In the genomic region with DNA sequence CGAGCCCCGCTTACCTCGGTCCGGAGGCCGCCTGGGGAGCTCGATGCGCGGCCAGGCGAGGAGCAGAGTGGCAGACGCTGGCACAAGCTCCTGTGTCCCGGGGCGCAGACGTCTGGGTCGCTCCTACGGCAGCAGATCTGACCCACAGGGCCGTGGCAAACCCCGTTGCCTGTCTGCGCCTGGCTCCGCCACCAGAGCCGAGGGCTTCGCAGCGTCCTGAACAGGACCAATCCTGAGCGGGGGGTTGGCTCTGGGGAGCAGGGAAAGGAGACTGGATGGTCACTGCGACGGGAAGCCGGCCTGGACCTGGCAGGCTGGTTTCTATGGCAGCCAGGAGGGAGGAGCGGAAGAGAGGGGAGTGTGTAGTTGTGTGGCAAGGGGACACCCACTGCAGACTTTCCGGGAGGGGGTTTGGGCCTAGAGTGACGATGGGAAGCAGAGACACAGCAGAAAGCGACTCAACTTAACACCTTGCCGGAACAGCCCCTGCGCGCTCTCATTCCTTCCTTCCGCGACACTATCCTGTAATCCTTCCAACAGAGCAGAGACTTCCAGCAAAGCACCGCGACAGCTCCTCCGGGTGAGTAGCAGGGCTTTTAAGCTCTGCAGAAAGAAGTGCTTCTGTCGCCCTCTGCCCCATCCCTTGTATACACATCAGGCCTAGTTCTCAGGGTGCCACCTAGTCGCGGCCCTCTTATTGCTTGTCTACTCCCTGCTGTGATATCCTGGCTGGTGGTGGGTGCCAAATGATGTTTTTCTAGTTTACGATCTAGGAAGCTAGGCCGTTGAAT, we compare ENCODE assay signal across 8 mouse cellular contexts. TPM values are rescaled to one million over a fixed set of nuclear protein-coding genes. Genes with fewer than 3 reads are reported as not detected.
DNase-seq lines count a peak whose midpoint lies in the region; ATAC-seq lines count a peak whose summit lies in the region.

TSS of gene Nim1k (minus strand) at position 202 of the 791 bp plus-strand sequence.

- H3K27me3 ChIP-seq in hindbrain, embryonic 15.5 days: no peaks in the 10 kb centered on the region

- 0 out of 2 replicates have a peak, but pooled peaks cover 4% of the 10 kb centered on the region for H3K36me3 ChIP-seq in hindbrain, embryonic 15.5 days

- H3K4me1 ChIP-seq in hindbrain, embryonic 15.5 days (replicated peaks): peaks cover 31% of the 10 kb centered on the region

- no peaks in the 10 kb centered on the region for H3K9me3 ChIP-seq in hindbrain, embryonic 15.5 days

- ATAC-seq in hindbrain, embryonic 15.5 days (ENCODE audit: low FRiP score, low read depth): peak; percentile 94

- WGBS in hindbrain, embryonic 15.5 days: under 1% methylated on average over 43 of the region's 43 CpGs

- peak within 1 kb of the TSS; percentile 95 for H3K4me2 ChIP-seq in hindbrain, embryonic 15.5 days

- peak within 1 kb of the TSS; percentile 74 for H3K4me3 ChIP-seq in hindbrain, embryonic 15.5 days

- peak; percentile 81 for DNase-seq in R1 (ENCODE audit: low read depth, low spot score)
- peak; percentile 82 to 85 for DNase-seq in cerebellum, postnatal 36 days
- peak; percentile 84 for DNase-seq in gastrocnemius, adult 18-20 months (ENCODE audit: low spot score)
- DNase-seq in left cerebral cortex, adult 18-20 months (ENCODE audit: low spot score in 2 of 2): peak; percentile 72 to 84
- peak; percentile 84 for DNase-seq in lung, postnatal 36 days
- DNase-seq in retina, postnatal 1 day: peak; percentile 93
- peak; percentile 77 for DNase-seq in thymus, postnatal 4 days

- H3K27ac ChIP-seq in hindbrain, embryonic 15.5 days (replicated peaks): peak within 1 kb of the TSS; percentile 89

- H3K9ac ChIP-seq in hindbrain, embryonic 15.5 days: peak within 1 kb of the TSS; percentile 88

RNA-seq across cellular contexts. Expression of gene Nim1k, which starts in this region (rescaled TPM):
- total RNA-seq in gastrocnemius, adult 18-20 months (2021): 1 to 10 TPM; 1.3 to 1.6 TPM
- polyA plus RNA-seq in hindbrain, embryonic 15.5 days (2015; fragmentation: Nextera tagmentation; extraction: Ambion mirVana): 5.4 and 5.5 TPM in 2 replicates
- total RNA-seq in left cerebral cortex, adult 18-20 months (2021): 10 to 100 TPM; 13.8 to 14.0 TPM

Comparison
In these comparisons a context has a peak if more than half of its experiments do, and no peak if none do; other contexts are left out.
1. Peak in every context shown above with its lines: DNase-seq, ATAC-seq, H3K4me3 ChIP-seq and H3K27ac ChIP-seq.
2. RNA of gene Nim1k (total RNA-seq): 13.8 to 14.0 TPM in left cerebral cortex, adult 18-20 months; 1.3 to 1.6 TPM in gastrocnemius, adult 18-20 months; every median in the first group is over 4 times any median in the second.